Mouse (Mus musculus) heart, adult 18-20 months (tissue): ENCODE results near the gene Terb2. TPM values are rescaled to one million over a fixed set of nuclear protein-coding genes. Genes with fewer than 3 reads are reported as not detected.

Experiments used
- DNase-seq, 2 experiments: peaks; one replicate each; pipeline ENCODE4 v3.0.0; 2021 to 2022; ENCODE audit warnings: mixed read lengths in 1 of 2
- total RNA-seq, 2 experiments: library from RNA; stranded (reverse); gene quantifications; 2 replicates each; pipeline ENCODE4 v1.2.3; 2021

The Terb2 gene
- total RNA-seq, 2 experiments from 2014 or later = not detected

DNA sequence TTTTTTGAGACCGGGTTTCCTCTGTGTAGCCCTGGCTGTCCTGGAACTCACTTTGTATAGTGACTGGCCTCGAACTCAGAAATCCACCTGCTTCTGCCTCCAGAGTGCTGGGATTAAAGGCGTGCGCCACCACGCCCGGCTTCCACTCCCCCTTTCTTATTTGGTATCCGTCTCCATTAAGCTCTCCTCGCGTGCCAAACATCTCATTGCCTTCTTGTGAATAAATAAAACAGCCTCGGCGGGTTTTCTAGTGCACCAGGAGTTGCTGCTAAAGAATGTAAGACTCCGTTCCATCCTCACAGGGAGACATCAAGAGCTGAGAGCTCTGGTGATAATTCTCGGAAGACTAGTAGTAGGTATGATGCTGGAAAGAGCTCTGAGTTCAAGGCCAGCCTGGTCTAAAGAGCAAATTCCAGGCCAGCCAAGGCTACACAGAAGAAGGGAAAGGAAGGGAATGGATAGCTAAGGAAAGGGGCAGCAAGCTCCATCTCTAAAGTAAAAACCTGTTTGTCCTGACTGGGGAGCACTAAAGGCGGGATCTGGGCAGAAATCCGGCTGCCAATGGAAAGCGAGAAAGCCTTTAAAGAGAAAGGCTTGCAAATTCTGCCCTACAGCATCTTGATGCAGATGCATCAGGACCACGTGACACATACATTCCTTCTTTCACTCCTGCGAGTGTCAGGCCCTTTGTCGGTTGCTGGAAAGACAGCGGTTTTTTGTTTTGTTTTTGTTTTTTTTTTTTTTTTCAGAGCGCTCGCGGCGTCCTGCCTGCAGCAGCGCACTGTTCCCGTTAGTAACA, 47.9 kb downstream of the Terb2 start:
- peak; percentile 29 to 63 for DNase-seq

DNA sequence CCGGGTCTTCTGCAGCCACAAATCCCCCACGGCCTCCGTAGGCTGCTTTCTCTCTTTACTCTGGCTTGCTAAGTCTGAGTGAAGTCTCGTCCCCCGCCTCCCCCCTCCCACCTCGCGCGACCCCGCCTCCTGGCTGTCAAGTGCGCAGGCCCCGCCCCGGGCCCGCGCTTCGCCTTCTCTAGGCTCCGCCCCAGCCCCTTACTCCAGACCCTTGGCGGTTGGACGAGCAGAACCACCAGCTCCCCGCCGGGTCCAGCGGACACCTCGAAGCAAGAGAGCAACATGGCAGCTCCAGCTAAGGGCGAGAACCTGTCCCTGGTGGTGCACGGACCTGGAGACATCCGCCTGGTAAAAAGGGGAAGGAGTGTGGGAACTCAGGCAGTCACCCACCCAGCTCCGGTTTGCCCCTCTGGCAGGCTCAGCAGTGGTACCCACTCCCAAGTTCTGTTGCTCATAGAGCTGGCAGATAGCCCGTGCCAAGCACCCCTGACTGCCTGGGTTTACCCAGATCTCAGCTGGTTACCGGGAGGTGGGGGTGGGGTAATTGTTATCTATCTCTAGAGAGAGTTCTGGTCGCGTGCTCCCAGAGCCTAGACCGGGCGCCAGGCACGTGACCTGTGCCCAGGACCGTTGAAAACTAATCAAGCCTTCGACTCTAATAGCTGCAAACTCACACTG, 48.7 kb downstream of the Terb2 start, which contains the start of gene Sord:
Sord (plus strand) TSS at position 139 of the 678 bp plus-strand sequence.
- DNase-seq = peak; percentile 78 to 86

DNA sequence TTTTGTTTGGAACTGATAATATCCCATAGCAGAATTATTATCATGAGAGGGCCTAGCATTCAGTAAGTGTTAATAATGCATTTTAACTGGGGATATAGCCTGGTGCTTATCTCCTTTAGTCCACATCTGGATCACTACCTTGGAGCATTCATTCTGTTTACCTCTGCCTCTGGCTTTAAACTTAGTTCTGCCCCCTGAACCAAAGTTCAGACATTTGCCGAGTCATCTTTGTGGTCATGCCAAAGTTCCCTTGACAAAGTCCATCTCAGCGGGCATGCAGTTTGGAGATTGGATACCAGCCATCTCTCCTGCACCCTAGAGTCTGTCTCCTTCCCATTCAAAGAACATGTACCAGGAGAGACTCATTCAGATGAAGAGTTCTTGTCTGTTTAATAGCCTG, 49.4 kb downstream of the Terb2 start:
- peak; percentile 20 to 40 for DNase-seq

DNA sequence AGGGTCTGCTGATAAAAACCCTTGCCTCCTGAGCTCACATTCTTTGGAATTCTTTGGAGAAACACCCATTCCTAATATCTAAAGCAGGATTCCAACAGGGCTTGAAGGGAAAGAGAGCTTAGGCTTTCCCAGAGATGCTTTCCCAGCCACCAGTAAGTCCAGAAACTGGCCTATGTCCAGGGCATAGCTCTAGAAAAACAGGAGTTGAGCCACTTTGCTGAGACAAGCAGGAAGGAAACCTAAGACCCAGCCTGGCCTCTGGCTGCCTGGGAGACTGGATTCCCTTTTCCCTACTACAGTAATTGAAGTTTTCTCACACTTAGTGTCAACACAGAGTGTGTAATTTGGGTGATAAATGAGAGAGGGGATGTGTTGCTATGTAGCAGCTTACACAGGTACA, 50.2 kb downstream of the Terb2 start:
- peak; percentile 15 to 18 for DNase-seq

DNA sequence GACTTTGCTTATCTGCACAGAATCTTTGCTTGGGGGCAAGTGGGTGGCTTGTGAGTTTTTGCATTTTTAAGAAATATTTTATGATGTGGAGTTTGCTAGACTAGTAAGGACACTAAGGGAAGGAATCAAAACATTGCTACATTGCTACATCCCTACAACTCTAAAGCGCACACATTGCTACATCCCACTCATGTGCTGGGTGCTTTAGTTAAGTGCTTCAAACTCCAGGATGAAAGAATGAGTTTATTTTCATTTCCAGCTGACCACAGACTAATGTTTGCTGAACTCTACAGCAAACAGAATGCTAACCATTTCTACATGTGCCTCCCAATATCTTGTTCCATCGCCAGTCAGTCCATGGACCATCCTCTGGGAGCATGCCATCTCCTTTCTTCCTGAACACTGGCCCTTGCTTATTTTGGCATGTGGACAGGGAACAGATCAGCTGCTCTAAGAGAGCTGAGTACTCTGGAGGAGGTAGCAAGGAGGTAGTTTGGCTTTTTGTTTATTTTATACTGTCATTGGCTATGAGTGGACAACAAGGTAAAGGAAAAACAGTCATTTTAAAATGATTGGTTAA, 51.9 kb downstream of the Terb2 start:
- peak; percentile 11 to 14 for DNase-seq

DNA sequence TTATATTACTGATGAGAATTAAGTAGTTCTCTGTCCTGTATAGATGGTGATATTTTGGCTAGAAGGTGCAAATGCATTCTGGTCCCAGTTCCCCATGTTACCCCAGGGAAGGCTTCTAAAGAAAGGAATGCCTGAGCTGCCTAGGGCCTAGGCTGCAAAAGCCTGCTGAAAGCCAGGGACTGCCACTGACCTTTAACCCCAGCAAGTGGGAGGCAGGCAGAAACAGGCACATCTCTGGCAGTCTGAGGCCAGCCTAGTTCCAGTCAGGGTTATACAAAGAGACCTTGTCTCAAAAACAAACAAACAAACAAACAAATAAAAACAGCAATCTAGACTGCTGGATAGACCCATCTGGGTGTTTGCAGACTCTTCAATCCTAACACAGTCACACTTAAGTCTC, 54.7 kb downstream of the Terb2 start:
- no peak for DNase-seq

DNA sequence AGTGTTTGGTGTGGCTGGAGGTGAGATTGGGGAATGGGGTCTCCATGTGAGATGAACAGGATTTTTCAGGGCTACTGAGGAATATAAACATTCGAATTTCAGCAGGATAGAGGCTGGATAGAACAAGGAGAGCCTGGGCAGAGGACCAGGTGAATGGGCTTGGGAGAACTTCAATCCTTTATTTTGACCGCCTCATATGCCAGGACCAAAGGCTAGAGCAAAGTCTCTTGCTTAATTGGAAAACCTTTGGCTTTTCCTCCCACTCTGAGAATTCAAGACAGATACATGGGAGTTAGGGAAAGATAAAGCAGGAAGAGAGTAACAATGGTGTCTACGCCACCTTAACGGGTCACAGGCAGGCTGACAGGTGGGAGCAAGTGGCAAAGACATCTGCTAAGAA, 55.2 kb downstream of the Terb2 start:
- DNase-seq = no peak

DNA sequence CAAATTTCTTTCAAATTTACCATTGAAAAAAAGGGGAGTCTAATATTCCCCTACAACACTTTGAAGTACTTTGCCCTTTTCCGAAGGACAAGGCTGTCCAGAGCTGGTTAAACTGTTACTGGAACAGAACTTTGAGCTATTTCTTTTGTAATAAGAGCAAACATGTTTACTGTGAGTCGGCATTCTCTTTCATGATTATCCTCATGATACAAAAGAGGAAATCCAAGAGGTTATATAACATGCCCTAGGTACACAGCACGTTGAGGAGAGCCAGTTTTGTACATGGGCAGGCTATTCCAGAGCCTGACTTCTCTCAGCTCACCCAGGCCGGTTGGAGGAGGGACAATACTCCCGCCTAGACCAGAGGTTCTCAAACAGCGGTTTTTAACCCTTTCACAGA, 55.9 kb downstream of the Terb2 start:
- DNase-seq = no peak

DNA sequence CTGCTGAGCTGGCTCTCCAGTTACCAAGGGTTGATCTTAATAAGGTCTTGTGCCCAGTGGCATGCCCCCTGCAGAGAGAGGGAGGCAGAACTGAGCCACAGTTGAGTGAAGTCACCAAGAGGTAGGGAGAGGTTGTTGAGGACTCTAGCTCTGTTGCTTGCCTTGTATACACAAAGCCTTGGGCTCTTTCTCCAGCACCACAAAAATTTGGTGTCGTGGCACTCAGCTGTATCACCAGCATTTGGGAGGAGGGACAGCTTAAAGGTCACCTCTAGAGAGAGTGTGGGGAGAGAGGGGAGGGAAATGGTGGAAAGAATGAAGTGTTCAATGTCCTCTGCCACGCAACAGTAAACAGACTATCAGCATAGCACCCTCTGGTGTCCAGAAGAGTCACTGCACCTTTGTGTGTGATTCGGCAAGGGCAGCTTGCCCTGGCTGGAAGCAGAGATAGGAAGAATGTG, 57.6 kb downstream of the Terb2 start:
- DNase-seq = peak; percentile 78 to 90

DNA sequence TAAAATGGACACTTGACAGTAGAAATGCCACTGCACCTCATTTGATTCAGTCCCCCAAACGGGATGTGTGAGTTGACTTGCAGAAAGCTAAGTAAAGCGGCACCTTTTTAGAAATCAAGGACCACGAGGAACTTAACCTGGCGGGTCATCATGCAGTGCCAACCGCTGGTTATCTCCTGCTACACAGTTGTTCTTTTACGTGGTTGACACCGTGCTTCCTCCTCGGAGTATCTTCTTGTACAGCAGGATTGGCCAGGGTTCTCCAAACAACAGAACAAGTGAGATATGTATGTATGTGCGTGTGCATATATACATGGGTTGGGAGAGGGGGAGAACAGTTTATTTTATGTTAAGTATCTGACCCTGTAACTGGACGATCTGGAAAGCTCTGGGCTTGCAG, 61.7 kb downstream of the Terb2 start:
- no peak for DNase-seq

DNA sequence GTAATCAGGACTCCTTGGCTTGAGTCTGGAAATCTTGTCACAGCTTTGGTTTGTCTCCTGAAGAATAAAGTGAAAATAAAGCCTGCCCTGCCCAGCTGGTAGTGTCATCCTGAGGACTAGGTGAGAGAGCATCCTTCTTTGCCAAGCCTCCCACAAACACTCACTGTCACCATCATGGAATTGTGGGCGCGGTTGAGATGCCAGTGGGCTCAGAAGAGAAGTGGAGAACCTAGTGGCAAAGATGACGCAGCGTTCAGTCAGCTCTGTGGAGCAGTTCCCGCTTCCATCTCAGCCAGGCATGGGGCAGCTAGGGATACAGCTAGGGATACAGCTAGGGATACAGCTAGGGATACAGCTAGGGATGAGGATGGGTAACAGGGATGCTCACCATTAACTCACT, 69.9 kb downstream of the Terb2 start:
- DNase-seq = no peak

Other genes with a start within 250 kb of the Terb2 start
- 10 to 100 TPM; 11.2 to 13.6 TPM for gene Ctdspl2, start 230.3 kb upstream of the Terb2 start, total RNA-seq
- not detected for gene Mageb3, start 230.2 kb upstream of the Terb2 start, total RNA-seq
- 10 to 100 TPM; 22.1 to 22.3 TPM for gene Eif3j1, start 157.7 kb upstream of the Terb2 start, total RNA-seq
- 10 to 100 TPM; 10.7 to 13.1 TPM for gene Spg11, start 67.9 kb upstream of the Terb2 start, total RNA-seq
- gene B2m, start 38.6 kb upstream of the Terb2 start, total RNA-seq = 100 to 1,000 TPM; 297 to 515 TPM
- not detected for gene Trim69, start 25.6 kb upstream of the Terb2 start, total RNA-seq
- not detected for gene Patl2, start 83 bp upstream of the Terb2 start, total RNA-seq
- gene Sord, start 48.5 kb downstream of the Terb2 start, total RNA-seq = 100 to 1,000 TPM; 206 to 214 TPM
- gene Duox2, start 112.2 kb downstream of the Terb2 start, total RNA-seq = under 1 TPM; 0.27 to 0.44 TPM
- under 1 TPM in 1 of 2 experiments, not detected in 1; 0.18 TPM for gene Duoxa2, start 112.6 kb downstream of the Terb2 start, total RNA-seq
- gene Duoxa1, start 127.5 kb downstream of the Terb2 start, total RNA-seq = under 1 TPM in 1 of 2 experiments, not detected in 1; 0.25 TPM
- under 1 TPM; 0.17 to 0.28 TPM for gene Duox1, start 129.4 kb downstream of the Terb2 start, total RNA-seq
- 1 to 10 TPM; 5.1 to 5.3 TPM for gene Shf, start 182.9 kb downstream of the Terb2 start, total RNA-seq
- gene Slc28a2, start 240.2 kb downstream of the Terb2 start, total RNA-seq = 10 to 100 TPM; 19.7 to 26.3 TPM